Mouse (Mus musculus): ENCODE measurements around the gene Tbc1d20. TPM values are rescaled to one million over a fixed set of nuclear protein-coding genes. Genes with fewer than 3 reads are reported as not detected.

The Tbc1d20 gene
- polyA plus RNA-seq (2012; rRNA removed; ENCODE audit: low replicate concordance), result 103 and 134 TPM in 2 replicates

DNA sequence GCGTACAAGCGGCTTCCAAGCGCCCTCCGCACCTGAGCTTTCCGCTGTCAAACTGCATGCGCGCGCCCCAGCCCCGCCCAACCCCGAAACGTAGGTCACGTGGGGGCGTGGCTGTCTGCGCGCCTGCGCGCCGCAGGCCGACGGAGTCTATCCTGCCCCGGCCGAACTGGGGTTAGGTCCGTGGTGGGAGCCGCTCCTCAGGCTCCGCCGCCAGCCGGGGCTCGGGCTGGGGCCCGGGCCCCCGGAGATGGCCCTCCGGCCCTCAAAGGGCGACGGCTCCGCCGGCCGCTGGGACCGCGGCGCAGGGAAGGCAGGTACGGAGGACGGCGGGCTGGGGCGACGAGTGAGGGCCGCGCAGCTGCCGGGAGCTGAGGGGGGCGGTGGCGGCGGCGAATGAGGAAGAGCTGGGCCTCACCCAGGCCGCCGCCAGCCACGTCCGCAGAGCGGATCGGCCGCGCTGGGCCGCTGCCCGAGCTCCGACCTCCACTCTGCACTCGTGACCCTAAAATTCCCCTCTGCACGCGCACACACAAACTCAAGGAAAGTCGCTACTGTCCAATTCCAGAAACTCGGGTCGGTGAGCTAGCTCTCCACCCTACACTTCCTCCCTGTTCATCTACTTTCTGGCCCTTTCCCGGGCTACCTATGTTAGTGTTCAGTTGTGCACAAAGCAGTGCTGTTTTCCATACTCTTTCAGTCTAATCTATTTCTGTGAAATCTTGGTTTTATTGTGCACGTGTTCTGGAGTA lies at the start of gene Tbc1d20:
TSS of gene Tbc1d20 (plus strand) at position 102 of the 749 bp plus-strand sequence.

DNA sequence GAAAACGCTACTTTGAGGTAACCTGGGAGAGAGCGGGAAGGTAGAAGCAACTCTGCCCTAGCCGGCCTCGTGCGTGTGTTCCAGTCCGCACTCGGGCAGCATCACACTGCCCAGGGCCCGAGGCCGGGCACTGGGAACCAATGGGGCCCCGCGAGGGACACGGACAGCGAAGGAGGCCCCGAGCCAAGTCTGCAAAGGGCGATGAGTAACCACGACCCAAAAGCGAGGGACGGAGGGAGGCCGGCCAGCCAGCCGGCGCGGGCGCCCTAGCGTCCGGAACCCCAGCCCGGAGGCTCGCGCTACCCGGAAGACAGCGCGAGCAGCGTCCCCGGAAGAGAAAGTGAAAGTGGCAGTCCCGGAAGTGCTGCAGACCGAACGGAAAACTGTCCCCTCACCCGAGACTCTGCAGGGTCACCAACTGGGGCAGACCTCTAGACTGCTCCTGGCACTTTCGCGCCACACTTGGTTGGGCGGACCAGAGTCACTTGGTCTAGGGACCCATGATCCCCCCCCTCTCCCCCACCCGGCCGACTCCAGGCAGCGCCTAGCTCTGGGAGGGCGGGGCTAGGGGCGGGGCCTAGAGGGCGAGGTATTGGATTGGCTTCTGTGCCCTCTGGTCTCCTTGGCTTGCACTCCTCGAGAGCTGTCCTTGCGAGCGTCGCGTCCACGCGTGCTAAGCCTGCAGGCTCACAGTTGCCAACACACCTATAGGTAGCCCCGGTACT lies 38.6 kb downstream of the Tbc1d20 start, which contains the start of gene Rbck1:
TSS of gene Rbck1 (minus strand) at position 553 of the 725 bp plus-strand sequence.

DNA sequence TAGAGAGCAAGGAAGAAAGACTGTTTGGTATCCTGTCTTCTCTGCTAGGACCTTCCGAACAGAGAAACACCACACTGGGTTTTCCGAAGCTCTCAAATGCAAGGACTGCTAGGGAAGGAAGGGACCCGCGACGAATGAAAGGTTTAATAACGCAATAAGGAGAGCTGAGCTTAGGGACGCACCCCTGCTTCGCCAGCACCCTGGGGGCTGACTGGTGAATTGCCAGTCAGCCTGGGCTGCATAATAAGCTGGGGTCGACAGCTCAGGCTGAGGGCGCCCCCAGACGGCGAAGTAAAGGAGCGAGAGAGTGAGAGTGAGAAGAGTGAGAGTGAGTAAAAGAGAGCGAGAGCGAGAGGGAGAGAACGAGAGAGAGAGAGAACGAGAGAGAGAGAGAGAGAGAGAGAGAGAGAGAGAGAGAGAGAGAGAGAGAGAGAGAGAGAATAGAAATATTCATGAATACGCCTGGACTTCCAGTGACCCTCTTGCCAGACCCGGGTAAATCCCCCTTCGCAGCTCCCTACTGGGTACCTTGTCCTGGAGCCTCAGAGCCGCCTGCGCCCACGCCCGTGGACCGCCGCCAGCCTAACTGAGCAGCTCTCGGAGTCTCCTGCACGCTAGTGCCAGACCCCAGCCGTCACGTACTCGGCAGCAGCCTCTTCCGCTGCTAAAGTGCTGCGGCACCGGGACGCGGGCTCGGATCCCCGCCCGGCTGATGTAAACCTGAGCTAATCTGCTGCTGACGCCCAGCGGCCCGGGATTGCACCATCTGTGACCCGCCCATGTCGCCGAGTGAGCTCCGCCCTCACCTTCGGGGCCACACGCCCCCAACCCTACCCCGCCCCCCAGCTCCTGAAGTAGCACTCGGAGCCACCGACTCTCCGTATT lies 49.9 kb downstream of the Tbc1d20 start, which contains the start of gene Trib3:
TSS of gene Trib3 (minus strand) at position 704 of the 885 bp plus-strand sequence.

Other genes starting within 250 kb of the Tbc1d20 start
- gene Scrt2, start 212.3 kb upstream of the Tbc1d20 start, polyA plus RNA-seq (2012; rRNA removed; ENCODE audit: low replicate concordance), result not detected in 2 replicates
- gene Srxn1, start 188.3 kb upstream of the Tbc1d20 start, polyA plus RNA-seq (2012; rRNA removed; ENCODE audit: low replicate concordance), result 67.0 and 84.0 TPM in 2 replicates
- gene Tcf15, start 150.3 kb upstream of the Tbc1d20 start, polyA plus RNA-seq (2012; rRNA removed; ENCODE audit: low replicate concordance), result 12.9 and 47.6 TPM in 2 replicates
- gene Csnk2a1, start 67.0 kb upstream of the Tbc1d20 start, polyA plus RNA-seq (2012; rRNA removed; ENCODE audit: low replicate concordance), result 32.1 and 36.9 TPM in 2 replicates
- gene Rbck1, start 38.8 kb downstream of the Tbc1d20 start, polyA plus RNA-seq (2012; rRNA removed; ENCODE audit: low replicate concordance), result 203 and 297 TPM in 2 replicates
- 2.8 and 9.4 TPM in 2 replicates for gene Trib3, start 50.2 kb downstream of the Tbc1d20 start, polyA plus RNA-seq (2012; rRNA removed; ENCODE audit: low replicate concordance)
- not detected in 2 replicates for gene Nrsn2, start 82.8 kb downstream of the Tbc1d20 start, polyA plus RNA-seq (2012; rRNA removed; ENCODE audit: low replicate concordance)
- 2.9 and 26.5 TPM in 2 replicates for gene Sox12, start 104.2 kb downstream of the Tbc1d20 start, polyA plus RNA-seq (2012; rRNA removed; ENCODE audit: low replicate concordance)
- 2.1 and 12.6 TPM in 2 replicates for gene Zcchc3, start 121.2 kb downstream of the Tbc1d20 start, polyA plus RNA-seq (2012; rRNA removed; ENCODE audit: low replicate concordance)
- gene 6820408C15Rik, start 121.8 kb downstream of the Tbc1d20 start, polyA plus RNA-seq (2012; rRNA removed; ENCODE audit: low replicate concordance), result 0.32 TPM in 1 of 2 replicates, not detected in the other
- gene Defb23, start 170.8 kb downstream of the Tbc1d20 start, polyA plus RNA-seq (2012; rRNA removed; ENCODE audit: low replicate concordance), result 0.23 TPM in 1 of 2 replicates, not detected in the other
- gene Defb20, start 183.2 kb downstream of the Tbc1d20 start, polyA plus RNA-seq (2012; rRNA removed; ENCODE audit: low replicate concordance), result 1.2 and 3.0 TPM in 2 replicates
- 0.71 TPM in 1 of 2 replicates, not detected in the other for gene Defb22, start 196.3 kb downstream of the Tbc1d20 start, polyA plus RNA-seq (2012; rRNA removed; ENCODE audit: low replicate concordance)
- gene Defb26, start 217.9 kb downstream of the Tbc1d20 start, polyA plus RNA-seq (2012; rRNA removed; ENCODE audit: low replicate concordance), result 0.27 TPM in 1 of 2 replicates, not detected in the other
- 1.2 TPM in 1 of 2 replicates, not detected in the other for gene Defb28, start 224.4 kb downstream of the Tbc1d20 start, polyA plus RNA-seq (2012; rRNA removed; ENCODE audit: low replicate concordance)
- gene Defb29, start 246.3 kb downstream of the Tbc1d20 start, polyA plus RNA-seq (2012; rRNA removed; ENCODE audit: low replicate concordance), result not detected in 2 replicates